Mouse (Mus musculus): Measurements from ENCODE around the gene Fam78b.

The Fam78b gene

DNA sequence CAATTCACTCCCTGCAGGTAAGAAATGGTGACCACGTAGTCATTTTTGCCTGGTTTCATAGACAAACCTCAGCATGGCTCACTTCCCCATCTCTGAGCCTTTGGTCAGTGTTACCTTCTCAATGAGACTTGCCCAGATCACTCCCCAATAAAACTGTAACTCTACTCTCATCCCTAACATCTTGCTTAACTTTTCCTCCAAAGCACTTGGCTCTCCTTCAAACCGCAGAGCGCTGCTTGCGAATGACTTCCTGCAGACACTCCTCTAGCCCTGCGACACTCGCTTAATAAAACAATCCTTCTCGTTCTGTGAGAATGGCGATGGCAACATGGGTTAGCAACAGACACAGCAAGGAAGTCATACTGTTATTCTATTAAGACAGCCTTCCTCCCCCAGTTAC lies 100.8 kb downstream of the Fam78b start:
- DNase-seq, result no peak

DNA sequence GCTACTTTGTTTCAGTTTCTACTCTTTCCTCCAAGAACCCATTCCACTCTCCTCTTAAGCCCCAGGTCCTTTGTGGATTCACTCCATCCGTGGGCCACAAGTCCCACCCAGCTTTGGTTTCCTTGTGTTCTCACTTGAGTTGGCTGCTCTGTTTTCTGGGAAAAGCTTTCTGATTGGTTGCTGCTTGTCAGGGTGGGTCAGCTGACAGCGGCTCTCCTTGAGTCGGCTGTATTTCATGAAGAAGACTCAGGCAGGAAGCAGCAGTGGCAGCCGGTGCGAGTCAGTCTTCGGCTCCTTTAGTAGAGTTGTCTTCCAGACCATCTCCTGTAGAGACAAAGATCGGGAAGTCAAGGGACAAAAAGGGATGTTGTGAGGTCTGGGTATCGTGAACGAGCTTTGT lies 101.3 kb downstream of the Fam78b start:
- peak; percentile 87 for DNase-seq

DNA sequence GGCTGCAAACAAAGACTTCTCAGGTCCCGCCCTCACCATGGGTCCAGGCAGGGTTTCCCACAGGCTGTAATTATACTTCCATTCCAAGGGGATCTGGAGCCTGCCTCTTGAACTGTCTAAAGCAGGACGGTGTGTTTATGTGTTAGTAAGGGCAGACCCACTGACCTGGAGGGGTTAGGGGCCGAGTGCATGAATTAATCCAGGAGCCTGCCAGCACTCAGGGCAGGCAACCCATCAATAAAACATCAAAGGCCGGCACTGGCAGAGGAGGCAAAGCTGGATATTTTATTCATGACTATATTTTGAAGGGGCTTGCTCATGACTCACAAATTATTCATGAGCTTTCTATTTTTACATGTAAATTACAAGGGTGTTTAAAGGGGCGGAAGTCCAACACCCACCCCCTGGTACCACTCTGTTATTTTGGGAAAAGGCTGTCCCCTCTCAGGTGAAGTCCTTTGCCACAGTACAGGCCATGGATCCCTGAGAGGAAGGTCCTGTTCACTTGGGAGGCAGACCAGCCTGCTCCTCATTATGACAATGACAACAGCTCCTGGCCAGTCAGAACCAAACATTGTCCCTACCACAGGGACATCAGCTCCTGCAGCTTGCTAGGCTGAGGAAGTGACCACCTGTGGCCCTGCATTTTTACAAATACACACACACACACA lies 103.9 kb downstream of the Fam78b start:
- DNase-seq, result no peak

DNA sequence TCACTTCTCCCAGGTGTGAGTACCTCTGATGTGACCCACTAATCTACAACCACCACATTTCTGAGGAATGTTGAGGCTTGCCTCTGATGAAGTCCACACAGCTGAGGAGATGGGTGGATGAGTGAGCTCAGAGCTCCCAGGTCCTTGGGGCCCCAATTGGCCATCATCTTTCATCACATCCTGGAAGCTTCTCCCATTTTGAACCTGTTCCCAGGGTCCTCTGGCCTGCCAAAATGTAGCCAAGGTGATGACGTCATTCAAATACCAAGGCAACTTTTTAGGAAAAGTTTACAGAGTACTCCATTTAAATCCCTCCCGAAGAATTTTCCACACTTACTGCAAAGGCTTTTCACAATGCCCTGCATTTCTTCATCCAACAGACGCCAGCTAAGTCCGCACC lies 104.7 kb downstream of the Fam78b start:
- DNase-seq, result no peak

DNA sequence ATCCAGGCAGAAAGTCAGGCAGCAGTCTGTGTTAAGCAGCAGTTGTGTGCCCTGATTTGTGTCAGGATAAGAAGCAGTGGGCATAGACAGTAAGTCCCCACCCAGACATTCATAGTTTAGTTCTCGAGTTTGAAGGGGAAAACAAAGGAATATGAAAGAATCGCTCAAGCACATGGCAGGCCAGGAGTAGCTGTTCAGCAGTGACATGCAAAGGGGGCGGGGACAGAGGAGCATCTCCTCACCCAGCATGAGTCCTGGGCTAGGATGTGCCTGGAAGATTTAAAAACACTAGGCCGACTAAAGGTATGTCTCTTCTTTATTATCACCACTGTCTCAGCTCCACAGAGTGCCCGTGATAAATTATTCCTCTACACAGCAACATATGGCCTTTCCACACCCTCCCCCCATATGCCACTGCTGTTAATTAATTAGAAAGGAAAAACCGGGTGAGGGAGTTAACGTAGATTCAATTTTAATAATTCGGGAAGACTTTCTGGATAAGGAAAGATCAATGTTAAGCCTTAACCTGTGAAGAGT lies 107.8 kb downstream of the Fam78b start:
- peak; percentile 56 for DNase-seq

DNA sequence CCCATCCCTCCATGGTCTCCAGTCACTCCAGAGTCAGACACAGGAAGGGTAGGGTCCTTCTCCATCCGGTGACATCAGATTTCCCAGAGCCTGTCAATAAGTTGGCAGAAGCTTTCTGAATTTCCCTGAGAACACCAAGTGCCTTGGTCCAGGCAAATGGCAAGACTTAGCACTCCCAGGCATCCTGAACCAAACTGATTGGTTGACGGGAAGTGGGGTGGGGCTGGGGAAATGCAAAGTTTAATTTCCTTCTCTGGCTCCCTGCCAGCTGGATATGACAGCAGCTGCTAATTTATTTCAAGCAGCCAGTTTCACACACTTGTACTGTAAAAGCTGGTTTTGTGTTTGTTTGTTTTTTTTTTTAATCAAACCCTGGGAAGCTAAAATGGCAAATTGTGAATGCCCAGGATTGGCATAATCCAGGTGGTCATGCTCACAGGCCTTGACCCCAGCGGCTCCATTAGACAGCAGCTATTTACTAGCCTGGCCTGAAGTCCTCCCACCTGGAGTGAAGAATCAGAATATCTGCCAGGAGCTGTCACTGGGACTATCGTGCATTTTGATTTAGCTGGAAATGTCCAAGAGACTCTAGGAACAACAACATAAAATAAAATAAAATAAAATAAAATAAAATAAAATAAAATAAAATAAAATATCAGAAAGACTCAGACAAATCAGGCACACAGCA lies 113.3 kb downstream of the Fam78b start:
- peak; percentile 83 for DNase-seq

DNA sequence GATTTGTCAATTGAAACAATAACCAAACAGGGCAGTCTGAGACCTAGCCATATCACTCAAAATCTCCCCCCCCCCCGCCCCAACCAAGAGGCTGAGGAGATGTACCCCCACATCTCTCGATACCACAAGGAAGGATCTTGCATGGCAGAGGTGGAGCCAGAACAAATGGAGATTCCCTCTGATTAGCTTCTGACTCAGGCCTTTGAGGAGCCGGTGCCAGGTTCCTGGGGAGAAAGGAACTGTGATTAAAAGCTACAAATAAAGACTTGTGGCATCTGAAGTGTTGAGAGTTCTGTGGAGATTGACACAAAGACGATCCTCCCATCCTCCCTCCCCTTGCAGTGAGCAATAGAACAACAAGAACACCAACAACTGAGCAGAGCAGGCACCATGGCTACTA lies 113.9 kb downstream of the Fam78b start:
- peak; percentile 68 for DNase-seq

DNA sequence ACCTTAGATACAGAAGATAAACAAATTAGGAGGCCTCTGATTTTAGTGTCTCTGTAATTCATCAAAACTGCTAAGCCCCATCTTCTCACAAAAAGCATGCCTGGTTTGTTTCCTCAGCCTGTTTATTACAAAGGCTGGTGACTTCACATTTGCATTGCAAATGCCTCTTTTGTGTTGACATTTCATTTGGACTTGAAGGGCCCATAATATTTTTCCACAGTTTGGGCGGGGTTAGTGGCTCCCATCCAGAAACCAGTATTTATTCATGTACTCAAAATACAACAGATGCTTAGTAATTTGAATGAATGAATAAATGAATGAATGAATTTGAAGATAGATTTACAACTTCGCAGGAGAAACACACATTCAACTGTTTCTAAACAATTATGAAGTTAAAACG lies 115.5 kb downstream of the Fam78b start:
- no peak for DNase-seq

DNA sequence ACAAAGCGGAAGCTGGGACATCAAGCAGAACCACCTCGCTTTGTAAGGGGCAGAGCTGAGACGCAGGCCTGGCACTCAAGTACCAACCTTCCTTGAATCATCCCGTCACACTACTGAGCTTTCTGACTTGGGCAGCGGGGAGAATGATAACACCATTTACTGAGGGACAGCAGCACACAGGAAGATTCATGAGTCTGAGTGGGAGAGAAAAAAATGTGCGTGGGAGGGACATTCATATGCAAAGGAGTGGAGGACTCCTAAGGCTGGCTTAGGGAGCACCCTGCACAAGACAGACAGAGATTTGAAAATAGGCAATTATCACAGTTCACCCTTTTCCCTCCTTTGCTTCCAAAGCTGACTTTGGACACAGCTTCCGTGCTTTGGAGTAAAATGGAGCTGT lies 117.8 kb downstream of the Fam78b start:
- DNase-seq, result peak; percentile 31

DNA sequence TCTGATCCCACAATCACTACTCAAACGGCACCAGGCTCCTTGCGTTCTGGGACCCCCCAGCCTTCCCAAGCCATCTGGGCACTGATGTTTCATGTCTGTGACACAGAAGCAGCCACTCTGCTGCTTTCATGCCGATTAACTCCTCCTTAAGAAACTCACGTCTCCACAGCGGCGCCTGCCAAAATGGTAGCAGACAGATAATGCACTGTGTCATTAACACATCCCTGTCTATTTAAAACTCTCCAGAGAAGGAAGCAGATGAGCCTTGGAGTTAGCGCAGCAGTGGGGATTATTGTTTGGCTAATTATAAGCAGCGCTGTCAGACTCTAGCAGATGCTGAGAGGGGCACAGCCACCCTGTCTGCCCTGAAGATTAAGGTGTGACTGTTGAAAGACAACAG lies 118.2 kb downstream of the Fam78b start:
- peak; percentile 63 for DNase-seq

DNA sequence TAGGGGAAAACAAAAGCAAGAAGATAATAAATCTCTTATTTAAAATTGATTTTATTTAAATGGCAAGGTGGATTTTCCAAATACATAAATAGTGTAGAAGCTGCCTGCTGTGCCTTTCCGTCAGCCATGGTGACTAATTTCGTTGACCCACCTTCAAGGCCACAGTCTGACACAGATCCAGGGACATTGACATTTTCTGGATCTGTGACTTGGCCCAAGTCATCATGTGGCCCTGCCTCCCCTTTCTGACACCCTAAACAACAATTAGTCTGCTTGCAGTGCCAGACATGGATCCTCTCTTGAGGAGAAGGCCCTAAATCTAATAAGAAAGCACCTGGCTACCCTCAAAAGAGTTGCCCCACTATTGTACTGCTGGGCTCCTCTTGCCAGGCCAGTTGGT lies 121.2 kb downstream of the Fam78b start:
- DNase-seq, result peak; percentile 58

DNA sequence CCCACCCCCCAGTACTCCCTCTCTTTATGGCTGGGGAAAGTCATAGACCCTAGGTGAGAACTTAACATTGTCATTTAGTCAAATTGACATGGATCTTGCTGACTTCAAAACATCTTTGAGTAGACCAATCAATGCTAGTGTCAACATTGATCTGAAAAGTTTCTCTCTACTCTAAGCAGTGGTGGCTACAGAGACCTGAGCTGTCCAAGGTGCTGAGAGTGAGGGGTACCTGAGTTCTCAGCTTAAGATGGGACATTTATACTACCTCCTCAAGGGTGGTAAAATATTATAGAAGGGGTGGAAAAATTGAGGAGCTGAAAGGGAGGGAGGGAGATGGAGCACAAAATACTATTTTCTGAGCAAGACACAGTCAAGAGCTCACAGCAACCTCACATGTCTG lies 122.3 kb downstream of the Fam78b start:
- peak; percentile 43 for DNase-seq

DNA sequence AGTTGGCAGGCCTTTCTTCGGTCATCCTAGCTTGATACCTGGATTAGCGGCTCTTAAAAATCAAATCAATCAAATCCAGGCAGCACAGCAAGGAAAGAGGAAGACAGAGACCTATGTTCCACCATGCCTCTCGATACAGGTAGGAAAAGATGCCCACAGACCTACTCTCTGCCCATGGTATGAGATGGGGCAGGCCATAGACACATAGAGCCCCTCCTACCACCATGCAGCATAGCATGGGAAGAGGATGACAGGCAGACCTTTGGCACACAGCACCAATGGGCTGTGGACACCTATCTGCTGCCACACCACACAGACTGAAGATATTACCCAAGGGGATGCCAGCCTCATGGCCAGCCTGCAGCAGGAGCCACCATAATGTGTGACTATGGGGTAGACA lies 124.7 kb downstream of the Fam78b start:
- DNase-seq, result peak; percentile 62

DNA sequence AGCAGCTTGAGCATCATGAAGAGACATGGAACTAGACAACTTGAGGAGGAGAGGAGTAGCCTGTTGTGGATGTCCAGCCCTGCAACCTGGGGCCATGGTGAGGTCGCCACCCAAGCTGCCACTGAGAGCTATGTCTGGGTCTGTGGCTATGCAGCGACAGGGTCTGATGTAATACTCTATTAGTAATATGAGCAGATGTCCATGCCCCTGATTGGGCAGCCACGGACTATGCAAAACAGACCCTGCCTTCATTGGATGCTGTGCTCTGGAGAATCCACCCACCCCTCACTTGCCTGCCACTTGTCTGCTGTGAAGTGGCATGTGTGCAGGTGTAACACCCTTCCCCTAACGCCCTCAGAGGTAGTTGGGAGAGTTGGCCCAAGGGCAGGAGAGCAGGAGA lies 125.1 kb downstream of the Fam78b start:
- DNase-seq, result peak; percentile 83

DNA sequence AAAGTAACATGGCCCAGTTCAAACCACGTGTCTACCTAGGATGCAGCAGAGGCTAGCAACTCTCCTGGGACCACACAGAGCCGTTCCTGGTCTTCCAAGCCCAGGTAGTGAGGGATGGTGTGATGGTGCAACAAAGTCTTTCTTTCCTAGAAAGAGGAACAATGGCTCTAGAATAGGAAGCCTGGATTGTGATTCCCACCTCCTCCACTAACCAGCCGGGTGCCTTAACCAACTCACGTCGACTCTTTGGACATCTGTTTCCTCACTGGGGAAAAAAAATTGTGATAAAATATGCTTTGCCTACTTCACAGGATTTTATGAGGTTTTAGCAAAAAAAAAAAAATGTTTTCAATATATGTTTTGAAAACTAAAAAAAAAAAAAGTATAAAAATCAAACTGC lies 134.5 kb downstream of the Fam78b start:
- peak; percentile 25 for DNase-seq

Data from heart, adult 11 months (tissue).